Mouse (Mus musculus) ES-Bruce4 (cell line): ENCODE results near the gene Aldh3a2. TPM values are rescaled to one million over a fixed set of nuclear protein-coding genes. Genes with fewer than 3 reads are reported as not detected.

Experiments used
- H3K27ac ChIP-seq: 2 replicates; pipeline ENCODE4 v1.5.1; 2012; ENCODE audit warnings: low read length, inconsistent platforms; ENCODE audit not compliant: insufficient read depth
- H3K27me3 ChIP-seq: 2 replicates; pipeline ENCODE4 v1.6.1; 2012; ENCODE audit warnings: mild to moderate bottlenecking, low read length, inconsistent platforms; ENCODE audit not compliant: control insufficient read depth, poor library complexity, insufficient read depth, severe bottlenecking
- H3K36me3 ChIP-seq: 2 replicates; pipeline ENCODE4 v1.6.1; 2012; ENCODE audit warnings: inconsistent platforms, mild to moderate bottlenecking, low read length, moderate library complexity; ENCODE audit not compliant: control insufficient read depth, poor library complexity, insufficient read depth, severe bottlenecking
- H3K4me1 ChIP-seq: one replicate; pipeline ENCODE4 v1.8.1; 2011; ENCODE audit warnings: low read length; ENCODE audit not compliant: control insufficient read depth, insufficient read depth
- H3K4me3 ChIP-seq: 2 replicates; pipeline ENCODE4 v1.5.1; 2011; ENCODE audit warnings: low read depth, mild to moderate bottlenecking, low read length
- H3K9ac ChIP-seq: 2 replicates; pipeline ENCODE4 v1.6.1; 2012; ENCODE audit warnings: low read depth, mild to moderate bottlenecking, inconsistent platforms; ENCODE audit not compliant: poor library complexity, severe bottlenecking
- H3K9me3 ChIP-seq: replicated peaks from 2 replicates; pipeline ENCODE4 v1.6.1; 2012; ENCODE audit warnings: mild to moderate bottlenecking, low read length, inconsistent platforms; ENCODE audit not compliant: control insufficient read depth, poor library complexity, insufficient read depth, severe bottlenecking
- CTCF ChIP-seq: IDR thresholded peaks from one replicate; pipeline ENCODE4 v1.8.1; 2011; ENCODE audit warnings: low read depth, low read length
- EP300 ChIP-seq: IDR thresholded peaks from 2 replicates; pipeline ENCODE4 v1.6.1; 2011; ENCODE audit warnings: low read depth, low read length; ENCODE audit not compliant: insufficient read depth
- POLR2A ChIP-seq: IDR thresholded peaks from one replicate; pipeline ENCODE4 v1.8.1; 2011; ENCODE audit warnings: low read length; ENCODE audit not compliant: insufficient read depth
- polyA plus RNA-seq: library from polyadenylated mRNA; stranded (reverse); fragments of >200 nt; gene quantifications from 2 replicates; pipeline ENCODE4 v1.2.4, GENCODE M21; 2011; ENCODE audit warnings: low read depth; ENCODE audit not compliant: missing spikeins, insufficient read depth, insufficient read length

The Aldh3a2 gene
- polyA plus RNA-seq, 1 experiment: 21.3 TPM

- H3K27me3 ChIP-seq: no peaks in the 10 kb centered on the region
Observed at GRCm38 (mm10) chr11:61293251-61293650, 26.0 kb upstream of the Aldh3a2 start.

GRCm38 (mm10) chr11:61284323-61284722, 17.1 kb upstream of the Aldh3a2 start:
- Histone ChIP-seq H3K27ac (no peak overlapping the region), H3K4me3 (no peak overlapping the region)

More at GRCm38 (mm10) chr11:61293251-61293650, 26.0 kb upstream of the Aldh3a2 start:
- Histone ChIP-seq H3K9me3 (peaks cover 35% of the 10 kb centered on the region), H3K4me3 (no peak overlapping the region), H3K9ac (no peak overlapping the region), H3K4me1 (no peaks in the 10 kb centered on the region), H3K36me3 (no peaks in the 10 kb centered on the region), H3K27ac (no peak overlapping the region)
- no peak for TF ChIP-seq CTCF
- TF ChIP-seq POLR2A: no peak
- TF ChIP-seq EP300: no peak

DNA sequence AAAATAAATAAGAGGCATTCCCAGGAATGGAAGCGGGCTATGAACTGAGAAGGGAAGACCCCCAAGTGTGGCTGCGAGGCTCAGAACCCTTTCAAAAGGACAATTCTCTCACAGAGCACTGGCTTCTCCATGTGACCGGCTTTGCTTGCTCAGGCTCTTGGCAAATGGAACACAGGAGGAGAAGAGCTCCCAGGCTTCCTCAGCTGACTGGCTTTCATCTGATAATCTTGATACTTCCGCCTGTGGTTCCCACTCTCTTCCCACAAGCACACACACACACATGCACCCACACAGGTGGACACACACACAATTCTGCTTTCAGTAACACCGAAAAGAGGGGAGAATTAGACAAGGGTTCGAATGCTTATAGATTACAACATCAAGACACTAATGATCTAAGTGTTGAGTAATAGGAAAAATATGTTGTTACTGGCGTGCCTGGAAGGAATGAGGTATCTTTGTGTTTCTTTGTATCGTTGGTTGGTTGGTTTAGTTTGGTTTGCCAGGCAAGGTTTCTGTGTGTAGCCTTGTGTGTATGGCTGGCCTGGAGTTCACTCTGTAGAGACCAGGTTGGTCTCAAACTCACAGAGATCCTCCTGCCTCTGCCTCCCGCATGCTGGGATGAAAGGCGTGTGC, 16.3 kb upstream of the Aldh3a2 start:
- Histone ChIP-seq H3K4me1 (no peaks in the 10 kb centered on the region), H3K9ac (no peak overlapping the region), H3K9me3 (peaks cover 8% of the 10 kb centered on the region), H3K36me3 (no peaks in the 10 kb centered on the region), H3K27me3 (no peaks in the 10 kb centered on the region), H3K27ac (no peak overlapping the region), H3K4me3 (no peak overlapping the region)
- TF ChIP-seq POLR2A: no peak
- TF ChIP-seq EP300: no peak
- TF ChIP-seq CTCF: no peak

More at GRCm38 (mm10) chr11:61284323-61284722, 17.1 kb upstream of the Aldh3a2 start:
- Histone ChIP-seq H3K9me3 (peaks cover 8% of the 10 kb centered on the region), H3K36me3 (no peaks in the 10 kb centered on the region), H3K9ac (no peak overlapping the region), H3K4me1 (no peaks in the 10 kb centered on the region), H3K27me3 (no peaks in the 10 kb centered on the region)
- TF ChIP-seq EP300 (no peak), CTCF (no peak), POLR2A (no peak)

- Histone ChIP-seq H3K9me3 (peaks cover 2% of the 10 kb centered on the region), H3K4me3 (no peak overlapping the region), H3K27me3 (no peaks in the 10 kb centered on the region), H3K9ac (no peak overlapping the region), H3K27ac (no peak overlapping the region), H3K36me3 (no peaks in the 10 kb centered on the region), H3K4me1 (no peaks in the 10 kb centered on the region)
- TF ChIP-seq CTCF (no peak), EP300 (no peak), POLR2A (no peak)
Observed at GRCm38 (mm10) chr11:61278445-61279077, 11.3 kb upstream of the Aldh3a2 start.

- H3K4me3 ChIP-seq: no peak overlapping the region
- no peak for TF ChIP-seq POLR2A
- no peak for TF ChIP-seq EP300
- TF ChIP-seq CTCF: no peak
- no peaks in the 10 kb centered on the region for H3K9me3 ChIP-seq
- H3K27ac ChIP-seq: no peak overlapping the region
- no peaks in the 10 kb centered on the region for H3K4me1 ChIP-seq
- H3K27me3 ChIP-seq: no peaks in the 10 kb centered on the region
- no peak overlapping the region for H3K9ac ChIP-seq
- H3K36me3 ChIP-seq: no peaks in the 10 kb centered on the region
Observed at GRCm38 (mm10) chr11:61277937-61278336, 10.7 kb upstream of the Aldh3a2 start.

DNA sequence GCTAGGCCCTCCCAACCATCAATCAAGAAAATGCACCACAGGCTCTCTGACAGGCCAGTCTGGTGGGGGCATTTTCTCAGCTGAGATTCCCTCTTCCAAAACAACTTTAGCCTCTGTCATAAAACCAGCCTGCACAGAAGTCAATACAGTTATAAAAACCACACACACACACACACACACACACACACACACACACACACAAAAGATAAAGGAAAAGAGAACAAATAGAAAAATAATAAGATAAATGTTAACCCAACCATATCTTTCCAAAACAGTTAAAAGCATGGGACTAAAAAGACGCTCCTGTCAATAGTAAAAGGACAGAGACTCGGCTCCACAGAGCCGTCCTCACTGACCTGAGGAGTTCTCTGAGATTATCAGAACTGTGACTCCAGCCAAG, 9.2 kb upstream of the Aldh3a2 start:
- no peaks in the 10 kb centered on the region for H3K4me1 ChIP-seq
- no peaks in the 10 kb centered on the region for H3K36me3 ChIP-seq
- H3K9ac ChIP-seq: no peak overlapping the region
- H3K27ac ChIP-seq: no peak overlapping the region
- H3K27me3 ChIP-seq: no peaks in the 10 kb centered on the region
- H3K4me3 ChIP-seq: no peak overlapping the region
- TF ChIP-seq CTCF (no peak), POLR2A (no peak), EP300 (no peak)
- no peaks in the 10 kb centered on the region for H3K9me3 ChIP-seq
